Mouse (Mus musculus) heart, embryonic 11.5 days (tissue): ENCODE results near the gene Pias4. TPM values are rescaled to one million over a fixed set of nuclear protein-coding genes. Genes with fewer than 3 reads are reported as not detected.
A peak's percentile ranks its signal among the peaks of the same experiment; 100 is the strongest.

Experiments used
- ATAC-seq: fragments of 200-750 bp; cut with Nextera tagmentation; replicated peaks from 2 replicates; pipeline ENCODE4 v1.8.0; 2017; ENCODE audit warnings: moderate library complexity; ENCODE audit not compliant: insufficient number of reproducible peaks, low FRiP score, low TSS enrichment
- H3K27ac ChIP-seq: fragments of 300-500 bp; sonication (generic); 2 replicates; pipeline ENCODE4 v1.5.1; 2014; ENCODE audit warnings: mild to moderate bottlenecking, low read depth, low read length
- H3K27me3 ChIP-seq: fragments of 300-500 bp; sonication (generic); 2 replicates; pipeline ENCODE4 v1.6.1; 2014; ENCODE audit warnings: mild to moderate bottlenecking, low read length, mixed read lengths; ENCODE audit not compliant: control insufficient read depth, insufficient read depth
- H3K36me3 ChIP-seq: fragments of 300-500 bp; sonication (generic); 2 replicates; pipeline ENCODE4 v1.6.1; 2014; ENCODE audit warnings: mild to moderate bottlenecking, low read length, moderate library complexity, mixed read lengths; ENCODE audit not compliant: control insufficient read depth, insufficient read depth
- H3K4me1 ChIP-seq: fragments of 300-500 bp; sonication (generic); 2 replicates; pipeline ENCODE4 v1.6.1; 2014; ENCODE audit warnings: low read length; ENCODE audit not compliant: control insufficient read depth, insufficient read depth
- H3K4me2 ChIP-seq: fragments of 300-500 bp; sonication (generic); 2 replicates; pipeline ENCODE4 v1.6.1; 2014; ENCODE audit warnings: mild to moderate bottlenecking, moderate library complexity
- H3K4me3 ChIP-seq: fragments of 300-500 bp; sonication (generic); 2 replicates; pipeline ENCODE4 v1.5.1; 2014; ENCODE audit warnings: low read depth, low read length
- H3K9ac ChIP-seq: fragments of 300-500 bp; sonication (generic); 2 replicates; pipeline ENCODE4 v1.6.1; 2014; ENCODE audit warnings: mild to moderate bottlenecking, low read depth, low read length, moderate library complexity
- H3K9me3 ChIP-seq: fragments of 300-500 bp; sonication (generic); replicated peaks from 2 replicates; pipeline ENCODE4 v1.6.1; 2016; ENCODE audit warnings: low read length; ENCODE audit not compliant: control insufficient read depth
- WGBS: fragments of 180-500 bp; shearing (Covaris S2); extraction: QIAGEN DNeasy Blood & Tissue Kit; methylation state at CpG from one replicate; pipeline ENCODE4 v1.1.7; 2014; ENCODE audit not compliant: insufficient replicate concordance; 5-methylcytosine and 5-hydroxymethylcytosine counted together
- polyA plus RNA-seq: library from polyadenylated mRNA; unstranded; fragments of >200 nt; fragmentation: Nextera tagmentation; extraction: Ambion mirVana; gene quantifications from 2 replicates; pipeline ENCODE4 v1.2.1, GENCODE M21; 2014

The Pias4 gene
- polyA plus RNA-seq, 1 experiment from 2014 or later: 39.4 TPM

DNA sequence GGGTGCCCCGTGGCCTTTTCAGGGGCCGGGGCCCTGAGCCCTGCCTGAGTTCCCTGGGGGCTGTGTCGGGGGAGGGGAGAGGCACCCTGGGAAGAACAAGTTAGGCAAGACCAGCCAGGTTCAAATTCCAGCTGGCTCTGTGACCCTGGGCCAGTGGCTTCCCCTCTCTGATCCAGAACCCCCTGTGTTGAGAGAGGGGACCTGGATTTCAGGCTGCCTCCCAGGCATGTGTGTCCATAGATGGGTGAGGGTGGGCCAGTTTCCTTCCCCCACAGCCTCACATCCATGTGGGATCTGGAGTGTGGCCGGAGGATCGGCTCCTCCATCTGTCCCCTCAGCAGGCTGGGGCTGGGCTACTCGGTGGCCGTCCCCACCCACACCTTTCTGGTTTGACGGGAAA, 27.7 kb downstream of the Pias4 start:
- ATAC-seq: no peak

DNA sequence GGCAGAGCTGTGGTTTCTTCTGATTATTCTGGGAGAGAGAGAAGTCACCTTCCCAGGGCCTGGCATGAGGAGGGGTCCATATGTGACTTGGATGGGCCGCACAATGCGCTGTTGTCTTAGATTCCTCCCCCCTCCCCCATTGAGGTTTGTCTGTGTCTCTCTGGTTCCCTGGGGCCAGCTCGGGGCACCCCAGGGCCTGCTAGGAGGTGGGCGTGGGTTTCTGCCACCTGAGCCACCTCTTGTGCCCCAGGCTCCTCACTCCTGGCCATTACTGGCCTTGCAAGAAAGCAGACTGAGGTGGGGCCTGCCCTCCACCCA, 28.2 kb downstream of the Pias4 start:
- Histone ChIP-seq H3K27me3 (peaks cover 8% of the 10 kb centered on the region), H3K36me3 (peaks cover 10% of the 10 kb centered on the region), H3K9ac (peak overlapping the region; percentile 72; the same call in 1 of the 2 replicates), H3K4me1 (peaks cover 44% of the 10 kb centered on the region), H3K4me2 (peak overlapping the region; percentile 80), H3K9me3 (no peaks in the 10 kb centered on the region), H3K4me3 (peak overlapping the region; percentile 68), H3K27ac (peak overlapping the region; percentile 66; the same call in 1 of the 2 replicates)
- ATAC-seq: no peak
- 69% methylated on average over 4 of the region's 4 CpGs for WGBS

More for the DNA sequence above, 27.7 kb downstream of the Pias4 start:
- Histone ChIP-seq H3K4me2 (peak overlapping the region; percentile 80), H3K9ac (peak overlapping the region; percentile 72), H3K4me1 (peaks cover 43% of the 10 kb centered on the region), H3K4me3 (peak overlapping the region; percentile 68), H3K36me3 (peaks cover 16% of the 10 kb centered on the region), H3K27ac (no peak overlapping the region), H3K9me3 (no peaks in the 10 kb centered on the region), H3K27me3 (peaks cover 3% of the 10 kb centered on the region)
- 59% methylated on average over 8 of the region's 8 CpGs for WGBS

DNA sequence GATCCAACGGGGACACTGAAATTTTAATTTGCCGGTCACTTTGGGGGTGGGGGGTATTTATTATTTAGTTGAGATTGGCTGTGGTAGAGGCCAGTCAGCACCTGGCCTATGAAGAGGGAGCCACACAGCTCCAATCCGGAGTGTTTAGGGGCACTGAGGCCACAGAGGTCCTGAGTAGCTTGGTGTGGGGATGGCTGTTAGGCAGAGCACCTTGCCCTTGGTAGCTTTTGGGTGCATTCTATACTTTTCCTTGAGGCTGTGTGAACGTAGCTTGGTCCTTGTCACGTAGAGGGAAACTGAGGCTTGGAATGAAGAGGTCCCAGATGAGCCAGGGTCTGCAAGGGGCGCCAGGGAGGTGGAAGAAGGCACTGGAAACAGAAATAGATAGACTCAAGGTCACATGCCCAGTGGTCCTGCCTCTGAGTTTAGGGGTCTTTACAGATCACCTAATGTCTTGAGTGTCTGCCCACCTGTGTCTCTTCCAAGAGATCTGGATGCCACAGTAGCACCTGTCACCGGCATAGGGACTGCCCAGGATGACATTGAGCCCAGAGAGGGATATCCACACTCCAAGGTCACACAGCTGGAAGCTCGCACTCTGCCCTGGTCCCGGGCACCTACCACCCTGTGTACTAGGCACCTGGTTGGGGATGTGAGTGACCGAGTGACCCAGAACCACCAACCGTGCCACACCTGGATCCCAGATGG, 28.7 kb downstream of the Pias4 start:
- peaks cover 5% of the 10 kb centered on the region for H3K36me3 ChIP-seq
- peaks cover 44% of the 10 kb centered on the region for H3K4me1 ChIP-seq
- H3K9me3 ChIP-seq: no peaks in the 10 kb centered on the region
- 60% methylated on average over 11 of the region's 11 CpGs for WGBS
- peak overlapping the region; percentile 66 for H3K27ac ChIP-seq
- H3K27me3 ChIP-seq: peaks cover 13% of the 10 kb centered on the region
- ATAC-seq: no peak
- H3K4me3 ChIP-seq: peak overlapping the region; percentile 68
- peak overlapping the region; percentile 72 for H3K9ac ChIP-seq
- H3K4me2 ChIP-seq: peak overlapping the region; percentile 80

DNA sequence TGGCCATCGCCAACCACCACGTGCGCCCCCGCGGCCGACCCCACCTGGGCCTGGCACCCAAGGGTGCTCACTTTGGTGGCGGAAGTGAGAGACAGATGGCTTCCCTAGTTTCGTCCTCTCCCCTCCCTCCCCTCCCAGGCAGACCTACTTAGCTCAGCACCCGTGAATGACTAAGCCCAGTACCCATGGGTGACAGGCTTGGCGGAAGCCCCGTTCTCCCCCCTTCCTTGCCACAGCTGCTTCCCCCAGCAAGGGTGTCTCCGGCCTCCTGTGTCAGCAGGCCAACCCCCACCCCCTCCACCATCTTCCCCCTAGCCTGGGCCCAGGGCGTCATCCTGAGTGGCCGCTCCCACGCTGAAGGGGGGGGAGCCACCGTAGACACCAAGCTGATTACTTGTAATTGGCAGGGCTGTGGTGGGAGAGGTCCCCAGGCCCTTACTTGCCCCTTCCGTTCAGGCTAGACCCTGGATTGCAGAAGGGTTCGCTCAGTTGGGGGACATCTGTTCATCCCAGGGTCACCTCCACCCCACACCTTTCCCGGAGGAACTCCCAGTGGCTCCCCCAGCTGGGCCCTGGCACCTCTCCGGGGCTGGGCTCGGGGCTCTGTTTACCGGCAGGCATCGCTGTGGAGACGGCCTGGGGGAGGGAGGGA, 29.5 kb downstream of the Pias4 start:
- Histone ChIP-seq H3K4me3 (peak overlapping the region; percentile 68), H3K9ac (peak overlapping the region; percentile 72), H3K9me3 (no peaks in the 10 kb centered on the region), H3K27me3 (peaks cover 15% of the 10 kb centered on the region), H3K27ac (peak overlapping the region; percentile 83), H3K36me3 (no peaks in the 10 kb centered on the region), H3K4me1 (peaks cover 44% of the 10 kb centered on the region), H3K4me2 (peak overlapping the region; percentile 80)
- no peak for ATAC-seq
- WGBS: 1% methylated on average over 22 of the region's 24 CpGs

DNA sequence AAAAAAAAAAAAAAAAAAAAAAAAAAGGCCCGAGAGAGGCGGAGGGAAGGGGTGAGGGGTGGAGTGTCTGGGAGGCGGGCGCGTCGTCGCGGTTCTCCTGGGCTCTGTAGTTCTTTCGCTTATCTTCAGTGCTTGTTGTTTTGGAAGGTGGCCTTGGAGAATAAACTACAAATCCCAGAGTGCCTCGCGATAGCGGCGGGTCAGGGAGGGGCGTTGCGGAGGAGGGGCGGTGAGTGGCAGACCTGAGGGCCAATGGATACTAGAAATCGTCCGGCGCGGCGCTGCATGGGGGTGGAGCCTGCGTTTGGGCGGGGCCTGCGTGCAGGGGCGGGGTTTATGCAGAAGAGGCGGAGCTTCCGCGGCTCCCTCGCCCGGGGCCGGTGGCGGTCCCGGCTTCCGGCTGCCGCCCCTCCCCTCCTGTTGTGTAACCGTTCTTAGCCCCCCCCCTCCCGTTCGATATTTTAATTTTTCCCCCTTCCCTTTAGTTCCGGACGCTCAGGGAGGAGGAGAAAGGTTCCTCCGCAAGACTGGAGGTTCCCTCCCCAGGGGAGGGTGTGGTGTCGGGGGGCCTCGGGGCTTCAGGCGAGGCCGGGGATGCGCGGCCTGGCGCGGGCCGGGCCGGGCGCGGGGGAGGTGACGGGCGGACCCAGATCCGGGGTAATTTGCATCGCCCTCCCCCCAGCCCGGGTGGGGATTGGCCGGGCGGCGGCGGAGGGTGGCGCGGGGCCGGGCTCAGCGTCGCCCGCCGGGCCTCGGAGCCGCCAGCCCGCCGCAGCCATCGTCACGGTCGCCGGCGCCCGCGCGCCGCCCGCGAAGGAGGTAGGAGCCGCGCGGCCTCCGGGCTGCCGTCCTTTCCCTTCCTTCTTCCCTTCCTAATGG, 30.2 kb downstream of the Pias4 start:
- ATAC-seq: peak; percentile 87
- Histone ChIP-seq H3K9me3 (no peaks in the 10 kb centered on the region), H3K4me2 (peak overlapping the region; percentile 96), H3K4me3 (peak overlapping the region; percentile 68), H3K9ac (peak overlapping the region; percentile 87), H3K4me1 (peaks cover 40% of the 10 kb centered on the region), H3K27ac (peak overlapping the region; percentile 94), H3K27me3 (peaks cover 15% of the 10 kb centered on the region), H3K36me3 (no peaks in the 10 kb centered on the region)
- under 1% methylated on average over 84 of the region's 89 CpGs for WGBS

DNA sequence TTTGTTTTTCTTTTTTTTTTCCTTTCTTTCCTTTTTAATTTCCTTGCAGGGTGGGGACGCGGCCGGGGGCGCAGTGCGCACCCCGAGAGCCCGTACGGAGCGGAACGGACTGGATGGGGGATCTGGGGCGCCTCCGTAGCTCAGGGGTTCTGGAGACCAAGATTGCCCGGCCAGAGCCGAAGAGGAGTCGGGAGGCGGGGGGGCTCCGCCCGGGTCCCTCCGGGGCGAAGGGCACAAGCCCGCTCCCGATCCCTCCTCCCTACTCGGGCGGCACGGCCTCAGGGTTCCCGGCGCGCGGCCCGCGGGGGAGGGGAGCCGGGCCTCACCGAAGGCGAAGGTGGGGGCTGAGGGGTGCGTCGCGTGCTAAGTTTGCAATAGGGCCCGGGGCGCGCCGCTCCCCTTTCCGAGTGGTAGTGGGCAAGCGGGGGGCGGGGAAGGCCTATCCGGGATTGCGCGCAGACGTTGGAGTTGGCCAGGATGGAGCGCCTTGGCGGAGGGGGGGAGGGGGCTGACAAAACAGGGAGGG, 31.0 kb downstream of the Pias4 start:
- under 1% methylated on average over 40 of the region's 50 CpGs for WGBS
- Histone ChIP-seq H3K27me3 (peaks cover 15% of the 10 kb centered on the region), H3K4me1 (peaks cover 33% of the 10 kb centered on the region), H3K9ac (peak overlapping the region; percentile 87), H3K36me3 (no peaks in the 10 kb centered on the region), H3K9me3 (no peaks in the 10 kb centered on the region), H3K27ac (peak overlapping the region; percentile 94), H3K4me2 (peak overlapping the region; percentile 96), H3K4me3 (peak overlapping the region; percentile 68)
- peak; percentile 11 for ATAC-seq

DNA sequence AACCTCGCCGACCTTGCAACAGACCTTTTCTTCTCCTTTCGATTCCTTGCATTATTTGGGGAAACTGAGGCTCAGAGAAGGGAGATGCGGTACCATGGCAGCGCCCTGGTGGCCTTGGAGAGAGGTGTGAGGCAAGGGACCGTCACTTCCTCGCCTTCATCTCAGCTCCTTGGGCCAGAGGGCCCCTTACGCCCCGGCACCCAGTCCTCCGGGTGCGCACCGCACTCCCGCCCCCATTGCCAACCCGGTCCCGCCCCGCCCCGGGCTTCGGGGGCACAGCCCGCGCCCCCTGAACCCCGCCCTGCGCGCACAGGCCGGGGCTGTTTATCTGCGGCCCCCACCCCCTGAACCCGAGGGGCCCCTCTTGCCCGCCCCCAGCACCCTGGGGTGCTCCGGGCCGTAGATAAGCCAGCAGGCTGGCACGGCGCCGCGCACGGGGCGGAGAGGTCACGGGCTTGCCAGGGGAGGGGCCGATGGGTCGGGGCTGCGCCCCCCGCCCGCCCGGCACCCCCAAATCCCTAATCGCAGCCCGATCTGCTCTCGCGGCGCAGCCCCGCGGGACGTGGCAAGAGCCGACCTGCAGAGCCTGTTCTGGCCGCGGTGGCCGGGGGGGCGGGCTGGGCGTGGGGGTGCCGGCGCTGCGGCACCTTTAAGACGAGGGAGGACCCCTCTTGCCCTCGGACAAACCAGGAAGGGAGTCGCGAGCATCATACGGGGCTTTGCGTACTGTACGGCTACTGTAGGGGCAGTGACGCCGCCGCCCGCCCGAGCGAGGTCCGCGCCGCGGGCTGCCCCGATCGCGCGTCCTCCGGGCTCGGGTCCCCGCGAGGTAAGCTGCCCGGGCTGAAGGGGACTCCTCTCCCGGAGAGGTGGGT, 31.7 kb downstream of the Pias4 start:
- Histone ChIP-seq H3K27ac (peak overlapping the region; percentile 94), H3K4me2 (peak overlapping the region; percentile 96), H3K9me3 (no peaks in the 10 kb centered on the region), H3K9ac (peak overlapping the region; percentile 87), H3K4me3 (peak overlapping the region; percentile 68), H3K27me3 (peaks cover 15% of the 10 kb centered on the region), H3K4me1 (peaks cover 26% of the 10 kb centered on the region), H3K36me3 (no peaks in the 10 kb centered on the region)
- ATAC-seq: peak; percentile 31
- WGBS: under 1% methylated on average over 64 of the region's 86 CpGs
